ENCODE assay signal across 7 mouse cellular contexts in genomic region chr3:75910257-75910656, GRCm38 (mm10). TPM values are rescaled to one million over a fixed set of nuclear protein-coding genes. Genes with fewer than 3 reads are reported as not detected.
DNase-seq lines count a peak whose midpoint lies in the region; ATAC-seq and TF ChIP-seq lines count a peak whose summit lies in the region.

No protein-coding gene starts in this region.

- peaks cover 11% of the 10 kb centered on the region for H3K36me3 ChIP-seq in liver, adult 2 months (ENCODE audit: control insufficient read depth, insufficient read depth, low read length)
- H3K36me3 ChIP-seq in embryonic facial prominence, embryonic 14.5 days (ENCODE audit: control insufficient read depth, insufficient read depth, low read length): peaks cover 13% of the 10 kb centered on the region
- peaks cover 15% of the 10 kb centered on the region; the same call in 1 of the 2 replicates for H3K36me3 ChIP-seq in intestine, embryonic 14.5 days (ENCODE audit: control insufficient read depth, insufficient read depth, low read length)
- peaks cover 6% of the 10 kb centered on the region for H3K36me3 ChIP-seq in lung, embryonic 16.5 days (ENCODE audit: control insufficient read depth, insufficient read depth, low read length)
- H3K36me3 ChIP-seq in stomach, embryonic 16.5 days (ENCODE audit: control insufficient read depth, insufficient read depth, low read length): 0 out of 2 replicates have a peak, but pooled peaks cover 2% of the 10 kb centered on the region

- H3K4me3 ChIP-seq in liver, adult 2 months (ENCODE audit: insufficient read depth, low read depth, low read length): no peak overlapping the region
- H3K4me3 ChIP-seq in embryonic facial prominence, embryonic 14.5 days (ENCODE audit: low read depth, low read length): no peak overlapping the region
- no peak overlapping the region for H3K4me3 ChIP-seq in intestine, embryonic 14.5 days (ENCODE audit: low read depth, low read length)
- H3K4me3 ChIP-seq in lung, embryonic 16.5 days (ENCODE audit: low read length): no peak overlapping the region
- no peak overlapping the region for H3K4me3 ChIP-seq in stomach, embryonic 16.5 days (replicated peaks; ENCODE audit: low read length)

- no peak overlapping the region for H3K27ac ChIP-seq in liver, adult 2 months (replicated peaks; ENCODE audit: insufficient read depth, low read depth, low read length)
- no peak overlapping the region for H3K27ac ChIP-seq in embryonic facial prominence, embryonic 14.5 days (replicated peaks; ENCODE audit: low read depth, low read length)
- H3K27ac ChIP-seq in intestine, embryonic 14.5 days (ENCODE audit: low read depth): no peak overlapping the region
- H3K27ac ChIP-seq in lung, embryonic 16.5 days (ENCODE audit: low read length): no peak overlapping the region
- no peak overlapping the region for H3K27ac ChIP-seq in stomach, embryonic 16.5 days (ENCODE audit: low read length)

- no peak for TF ChIP-seq POLR2A in liver, adult 2 months (IDR thresholded peaks at IDR 0.05; ENCODE audit: extremely low read depth, insufficient read depth, low read length)

- ATAC-seq in embryonic facial prominence, embryonic 14.5 days (ENCODE audit: low read depth): peak; percentile 55; the same call in 1 of the 2 replicates
- peak; percentile 60 for ATAC-seq in intestine, embryonic 14.5 days (replicated peaks; ENCODE audit: low FRiP score, low TSS enrichment, low read depth)
- peak; percentile 54 for ATAC-seq in lung, embryonic 16.5 days (ENCODE audit: low read depth)
- peak; percentile 74; the same call in 1 of the 2 replicates for ATAC-seq in stomach, embryonic 16.5 days (ENCODE audit: insufficient read depth, low FRiP score)

- peak; percentile 78 for DNase-seq in liver, adult 2 months (ENCODE audit: extremely low read depth, low read depth, low spot score)
- DNase-seq in liver: no peak
- DNase-seq in T-cell, adult 2 months (ENCODE audit: low spot score): peak; percentile 19
- DNase-seq in embryonic facial prominence, embryonic 14.5 days (ENCODE audit: low spot score): peak; percentile 88
- DNase-seq in intestine, embryonic 14.5 days (ENCODE audit: low spot score): peak; percentile 56

- 14% methylated on average over 4 of the region's 4 CpGs for WGBS in liver, adult 2 months
- WGBS in embryonic facial prominence, embryonic 14.5 days: 14% methylated on average over 4 of the region's 4 CpGs
- 3% methylated on average over 4 of the region's 4 CpGs for WGBS in intestine, embryonic 14.5 days
- 9% methylated on average over 4 of the region's 4 CpGs for WGBS in lung, embryonic 16.5 days
- 10% methylated on average over 4 of the region's 4 CpGs for WGBS in stomach, embryonic 16.5 days

- no peaks in the 10 kb centered on the region for H3K27me3 ChIP-seq in liver, adult 2 months (ENCODE audit: control insufficient read depth, insufficient read depth, low read length)
- H3K27me3 ChIP-seq in embryonic facial prominence, embryonic 14.5 days (replicated peaks; ENCODE audit: control insufficient read depth, insufficient read depth, low read length): no peaks in the 10 kb centered on the region
- H3K27me3 ChIP-seq in intestine, embryonic 14.5 days (replicated peaks; ENCODE audit: control insufficient read depth, insufficient read depth, low read length): no peaks in the 10 kb centered on the region
- no peaks in the 10 kb centered on the region for H3K27me3 ChIP-seq in lung, embryonic 16.5 days (ENCODE audit: control insufficient read depth, insufficient read depth, low read depth, low read length)
- no peaks in the 10 kb centered on the region for H3K27me3 ChIP-seq in stomach, embryonic 16.5 days (ENCODE audit: control insufficient read depth, insufficient read depth, low read length)

- peaks cover 1% of the 10 kb centered on the region; the same call in 1 of the 2 replicates for H3K4me1 ChIP-seq in liver, adult 2 months (ENCODE audit: control insufficient read depth, insufficient read depth, low read length)
- H3K4me1 ChIP-seq in embryonic facial prominence, embryonic 14.5 days (ENCODE audit: control insufficient read depth, insufficient read depth, low read length): 0 out of 2 replicates have a peak, but pooled peaks cover 4% of the 10 kb centered on the region
- no peaks in the 10 kb centered on the region; the same call in 1 of the 2 replicates for H3K4me1 ChIP-seq in intestine, embryonic 14.5 days (replicated peaks; ENCODE audit: control insufficient read depth, insufficient read depth, low read length)
- H3K4me1 ChIP-seq in lung, embryonic 16.5 days (replicated peaks; ENCODE audit: control insufficient read depth, insufficient read depth, low read length): no peaks in the 10 kb centered on the region
- 0 out of 2 replicates have a peak, but pooled peaks cover 2% of the 10 kb centered on the region for H3K4me1 ChIP-seq in stomach, embryonic 16.5 days (ENCODE audit: control insufficient read depth, insufficient read depth, low read length)

- no peak overlapping the region for H3K4me2 ChIP-seq in embryonic facial prominence, embryonic 14.5 days (ENCODE audit: low read depth, low read length)
- no peak overlapping the region for H3K4me2 ChIP-seq in intestine, embryonic 14.5 days (ENCODE audit: low read length)
- no peak overlapping the region for H3K4me2 ChIP-seq in lung, embryonic 16.5 days (ENCODE audit: low read depth, low read length)
- H3K4me2 ChIP-seq in stomach, embryonic 16.5 days (ENCODE audit: low read depth, low read length): no peak overlapping the region

- TF ChIP-seq CTCF in liver, adult 2 months (IDR thresholded peaks at IDR 0.05; ENCODE audit: low read depth, low read length): peak; percentile 69

- no peaks in the 10 kb centered on the region for H3K9me3 ChIP-seq in embryonic facial prominence, embryonic 14.5 days (ENCODE audit: control insufficient read depth, low read length)
- H3K9me3 ChIP-seq in intestine, embryonic 14.5 days (ENCODE audit: control insufficient read depth, low read length): no peaks in the 10 kb centered on the region
- no peaks in the 10 kb centered on the region for H3K9me3 ChIP-seq in lung, embryonic 16.5 days (ENCODE audit: control insufficient read depth, low read length)
- H3K9me3 ChIP-seq in stomach, embryonic 16.5 days (replicated peaks; ENCODE audit: control insufficient read depth, low read length): no peaks in the 10 kb centered on the region

- no peak overlapping the region for H3K9ac ChIP-seq in liver, adult 2 months (ENCODE audit: low read depth, low read length)
- no peak overlapping the region for H3K9ac ChIP-seq in embryonic facial prominence, embryonic 14.5 days (ENCODE audit: low read depth, low read length)
- H3K9ac ChIP-seq in intestine, embryonic 14.5 days (ENCODE audit: low read length): no peak overlapping the region
- no peak overlapping the region for H3K9ac ChIP-seq in lung, embryonic 16.5 days (ENCODE audit: low read length)
- no peak overlapping the region for H3K9ac ChIP-seq in stomach, embryonic 16.5 days (ENCODE audit: low read length)

- H3K79me2 ChIP-seq in liver, adult 2 months (ENCODE audit: control insufficient read depth, insufficient read depth, low read length): peaks cover 3% of the 10 kb centered on the region; the same call in 1 of the 2 replicates

RNA-seq across cellular contexts. Expression of gene Golim4, which starts 46.5 kb away (rescaled TPM):
- 53.7 and 59.5 TPM in 2 replicates for total RNA-seq in liver, adult 2 months (2014; rRNA removed)
- polyA plus RNA-seq in liver, adult 2 months (2012; rRNA removed): 26.3 and 28.9 TPM in 2 replicates
- polyA plus RNA-seq in embryonic facial prominence, embryonic 14.5 days (2014; fragmentation: Nextera tagmentation; extraction: Ambion mirVana): 57.4 and 58.0 TPM in 2 replicates
- polyA plus RNA-seq in intestine, embryonic 14.5 days (2014; fragmentation: Nextera tagmentation; extraction: Ambion mirVana): 42.1 and 43.8 TPM in 2 replicates
- polyA plus RNA-seq in lung, embryonic 16.5 days (2015; fragmentation: Nextera tagmentation; extraction: Ambion mirVana): 49.2 and 51.9 TPM in 2 replicates
- 70.0 and 77.6 TPM in 2 replicates for polyA plus RNA-seq in stomach, embryonic 16.5 days (2015; fragmentation: Nextera tagmentation; extraction: Ambion mirVana)
